Mouse (Mus musculus): Measurements from ENCODE around the gene Dlx3. TPM values are rescaled to one million over a fixed set of nuclear protein-coding genes. Genes with fewer than 3 reads are reported as not detected.

Gene Dlx3
- polyA plus RNA-seq, 1 experiment from 2014 or later = 0.38 TPM

DNA sequence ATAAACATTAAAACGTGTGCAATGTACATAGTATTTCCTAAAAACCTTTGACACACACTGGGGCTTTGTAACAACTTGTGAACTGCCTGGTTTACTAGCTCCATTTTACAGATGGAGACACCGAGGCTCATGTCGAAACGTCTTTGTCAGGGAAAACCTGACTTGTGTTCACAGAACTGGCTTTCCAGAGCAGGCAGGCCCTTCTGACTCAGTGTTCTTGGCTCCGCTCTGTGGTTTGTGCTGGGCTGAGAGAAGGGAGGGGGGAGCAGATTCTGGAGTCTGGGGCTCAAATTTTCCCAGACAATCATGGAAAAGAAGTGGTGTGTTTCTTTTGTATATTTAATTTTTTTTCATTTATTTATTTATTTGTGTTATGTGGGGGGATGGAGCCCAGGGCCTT lies 33.8 kb downstream of the Dlx3 start:
- no peak for ATAC-seq (ENCODE audit: low FRiP score, low TSS enrichment)
- 79% methylated on average over 5 of the region's 5 CpGs for WGBS
- DNase-seq = no peak
- Histone ChIP-seq H3K4me1 (ENCODE audit: control insufficient read depth, insufficient read depth, low read length) (no peaks in the 10 kb centered on the region), H3K36me3 (ENCODE audit: control insufficient read depth, insufficient read depth, low read length) (no peaks in the 10 kb centered on the region), H3K27ac (replicated peaks; ENCODE audit: low read depth, low read length) (no peak overlapping the region), H3K9ac (replicated peaks; ENCODE audit: low read length) (no peak overlapping the region), H3K4me3 (replicated peaks; ENCODE audit: low read depth, low read length) (no peak overlapping the region), H3K9me3 (ENCODE audit: control insufficient read depth, low read length) (no peaks in the 10 kb centered on the region), H3K4me2 (ENCODE audit: low read length) (no peak overlapping the region), H3K27me3 (ENCODE audit: control insufficient read depth, insufficient read depth, low read length) (peaks cover 37% of the 10 kb centered on the region)

DNA sequence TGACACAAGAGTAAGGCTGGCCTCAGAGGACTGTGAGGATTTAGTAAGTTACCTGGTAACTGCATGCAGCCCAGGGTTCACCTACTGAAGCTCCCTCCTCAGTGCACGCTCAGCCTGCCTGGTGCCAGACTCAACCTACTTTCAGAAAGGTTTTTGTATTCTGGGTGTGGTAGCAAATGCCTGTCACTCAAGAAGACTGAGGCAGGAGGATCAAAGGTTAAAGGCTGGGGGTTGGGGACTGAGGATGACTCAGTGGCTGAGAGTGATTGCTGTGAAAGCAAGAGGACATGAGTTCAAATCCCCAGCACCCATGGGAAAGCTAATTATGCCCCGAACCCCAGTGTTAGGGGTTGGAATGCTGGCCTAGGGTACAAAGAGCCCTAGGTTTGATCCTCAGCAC lies 35.6 kb downstream of the Dlx3 start:
- Histone ChIP-seq H3K4me2 (ENCODE audit: low read length) (no peak overlapping the region), H3K27me3 (ENCODE audit: control insufficient read depth, insufficient read depth, low read length) (peaks cover 18% of the 10 kb centered on the region), H3K4me3 (replicated peaks; ENCODE audit: low read depth, low read length) (no peak overlapping the region), H3K36me3 (ENCODE audit: control insufficient read depth, insufficient read depth, low read length) (no peaks in the 10 kb centered on the region), H3K4me1 (ENCODE audit: control insufficient read depth, insufficient read depth, low read length) (no peaks in the 10 kb centered on the region), H3K9me3 (ENCODE audit: control insufficient read depth, low read length) (no peaks in the 10 kb centered on the region), H3K9ac (replicated peaks; ENCODE audit: low read length) (no peak overlapping the region), H3K27ac (replicated peaks; ENCODE audit: low read depth, low read length) (no peak overlapping the region)
- ATAC-seq (ENCODE audit: low FRiP score, low TSS enrichment) = no peak
- WGBS = 79% methylated on average over 2 of the region's 2 CpGs
- DNase-seq = no peak

GRCm38 (mm10) chr11:95157356-95157755 lies 37.4 kb downstream of the Dlx3 start:
- no peak overlapping the region for H3K9ac ChIP-seq (replicated peaks; ENCODE audit: low read length)

DNA sequence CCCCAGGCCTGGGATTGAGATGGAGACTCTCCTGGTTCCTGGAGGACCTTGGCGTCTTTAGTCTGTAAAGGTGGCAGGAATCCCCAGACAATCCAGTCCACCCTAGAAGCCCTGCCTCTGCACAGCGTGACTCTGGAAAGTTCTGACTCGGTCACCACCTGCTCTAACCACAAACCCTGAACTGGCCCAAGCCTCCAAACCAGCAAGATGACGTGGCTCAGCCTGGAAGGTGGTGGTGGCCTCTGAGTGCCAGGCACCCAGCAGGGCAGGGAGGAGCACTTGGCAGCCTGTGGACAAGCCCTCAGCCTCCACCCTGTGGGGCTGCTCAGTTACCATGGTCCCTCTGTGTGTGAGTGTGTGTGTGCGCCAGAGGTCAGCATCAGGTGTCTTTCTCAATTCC lies 38.0 kb downstream of the Dlx3 start:
- Histone ChIP-seq H3K27me3 (ENCODE audit: control insufficient read depth, insufficient read depth, low read length) (no peaks in the 10 kb centered on the region; the same call in 1 of the 2 replicates), H3K36me3 (ENCODE audit: control insufficient read depth, insufficient read depth, low read length) (no peaks in the 10 kb centered on the region), H3K27ac (replicated peaks; ENCODE audit: low read depth, low read length) (no peak overlapping the region), H3K4me1 (ENCODE audit: control insufficient read depth, insufficient read depth, low read length) (no peaks in the 10 kb centered on the region), H3K4me3 (replicated peaks; ENCODE audit: low read depth, low read length) (no peak overlapping the region), H3K9ac (replicated peaks; ENCODE audit: low read length) (no peak overlapping the region), H3K4me2 (ENCODE audit: low read length) (no peak overlapping the region), H3K9me3 (ENCODE audit: control insufficient read depth, low read length) (no peaks in the 10 kb centered on the region)
- 78% methylated on average over 5 of the region's 5 CpGs for WGBS
- DNase-seq = no peak
- ATAC-seq (ENCODE audit: low FRiP score, low TSS enrichment) = no peak

More at GRCm38 (mm10) chr11:95157356-95157755, 37.4 kb downstream of the Dlx3 start:
- 64% methylated on average over 5 of the region's 5 CpGs for WGBS
- no peak for ATAC-seq (ENCODE audit: low FRiP score, low TSS enrichment)
- Histone ChIP-seq H3K36me3 (ENCODE audit: control insufficient read depth, insufficient read depth, low read length) (no peaks in the 10 kb centered on the region), H3K4me3 (replicated peaks; ENCODE audit: low read depth, low read length) (no peak overlapping the region), H3K27me3 (ENCODE audit: control insufficient read depth, insufficient read depth, low read length) (no peaks in the 10 kb centered on the region; the same call in 1 of the 2 replicates), H3K4me1 (ENCODE audit: control insufficient read depth, insufficient read depth, low read length) (no peaks in the 10 kb centered on the region), H3K27ac (replicated peaks; ENCODE audit: low read depth, low read length) (no peak overlapping the region), H3K9me3 (ENCODE audit: control insufficient read depth, low read length) (no peaks in the 10 kb centered on the region), H3K4me2 (ENCODE audit: low read length) (no peak overlapping the region)
- no peak for DNase-seq

GRCm38 (mm10) chr11:95159763-95160371 lies 39.9 kb downstream of the Dlx3 start:
- WGBS = 86% methylated on average over 8 of the region's 8 CpGs
- Histone ChIP-seq H3K9me3 (ENCODE audit: control insufficient read depth, low read length) (no peaks in the 10 kb centered on the region), H3K4me1 (ENCODE audit: control insufficient read depth, insufficient read depth, low read length) (no peaks in the 10 kb centered on the region), H3K36me3 (ENCODE audit: control insufficient read depth, insufficient read depth, low read length) (no peaks in the 10 kb centered on the region), H3K4me2 (ENCODE audit: low read length) (no peak overlapping the region), H3K27me3 (ENCODE audit: control insufficient read depth, insufficient read depth, low read length) (no peaks in the 10 kb centered on the region), H3K9ac (replicated peaks; ENCODE audit: low read length) (no peak overlapping the region), H3K27ac (replicated peaks; ENCODE audit: low read depth, low read length) (no peak overlapping the region), H3K4me3 (replicated peaks; ENCODE audit: low read depth, low read length) (no peak overlapping the region)
- no peak for DNase-seq
- no peak for ATAC-seq (ENCODE audit: low FRiP score, low TSS enrichment)

DNA sequence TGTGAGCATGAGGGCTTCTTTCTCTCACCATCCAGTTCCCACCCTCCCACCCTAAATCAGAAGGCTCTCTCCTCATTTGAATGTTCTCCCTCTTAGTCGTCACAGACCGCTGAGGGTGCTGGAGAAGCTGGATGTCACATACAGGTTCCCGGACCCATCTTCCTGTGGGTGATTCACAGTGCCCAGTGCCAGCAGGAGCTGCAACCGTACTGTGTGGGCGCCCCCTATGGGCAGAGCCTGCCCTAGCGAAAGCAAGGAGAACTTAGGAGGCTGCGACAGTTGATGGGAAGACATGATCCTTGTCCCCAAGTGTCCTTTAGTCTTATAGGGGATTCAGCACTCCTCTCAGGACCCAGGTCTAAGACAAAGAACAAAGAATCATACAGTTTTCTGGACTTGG lies 40.8 kb downstream of the Dlx3 start:
- no peaks in the 10 kb centered on the region for H3K36me3 ChIP-seq (ENCODE audit: control insufficient read depth, insufficient read depth, low read length)
- no peak overlapping the region for H3K27ac ChIP-seq (replicated peaks; ENCODE audit: low read depth, low read length)
- no peak overlapping the region for H3K4me2 ChIP-seq (ENCODE audit: low read length)
- no peaks in the 10 kb centered on the region for H3K9me3 ChIP-seq (ENCODE audit: control insufficient read depth, low read length)
- no peak for DNase-seq
- H3K27me3 ChIP-seq (ENCODE audit: control insufficient read depth, insufficient read depth, low read length) = no peaks in the 10 kb centered on the region
- 44% methylated on average over 7 of the region's 7 CpGs for WGBS
- H3K4me1 ChIP-seq (ENCODE audit: control insufficient read depth, insufficient read depth, low read length) = no peaks in the 10 kb centered on the region
- H3K9ac ChIP-seq (replicated peaks; ENCODE audit: low read length) = no peak overlapping the region
- no peak for ATAC-seq (ENCODE audit: low FRiP score, low TSS enrichment)
- H3K4me3 ChIP-seq (replicated peaks; ENCODE audit: low read depth, low read length) = no peak overlapping the region

DNA sequence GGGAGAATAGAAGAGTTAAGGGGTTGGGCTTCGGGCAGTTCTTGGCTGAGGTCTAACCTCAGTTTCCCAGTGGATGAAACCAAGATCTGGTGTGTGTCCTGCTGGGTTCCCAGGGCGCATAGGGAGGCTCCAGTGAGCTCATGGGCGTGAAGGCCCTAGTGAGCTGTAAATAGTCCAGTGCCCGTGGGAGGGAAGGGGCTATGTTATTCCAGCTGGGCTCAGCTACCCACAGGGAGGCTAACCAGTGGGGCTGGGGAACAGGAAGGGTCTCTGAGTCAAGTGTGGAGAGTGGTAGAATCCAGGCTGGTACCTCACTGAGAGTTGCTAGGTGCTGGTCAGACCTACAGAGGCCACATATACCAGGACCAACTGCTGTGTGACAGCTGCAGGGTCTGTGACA lies 41.8 kb downstream of the Dlx3 start:
- Histone ChIP-seq H3K36me3 (ENCODE audit: control insufficient read depth, insufficient read depth, low read length) (no peaks in the 10 kb centered on the region), H3K27me3 (ENCODE audit: control insufficient read depth, insufficient read depth, low read length) (no peaks in the 10 kb centered on the region), H3K4me2 (ENCODE audit: low read length) (no peak overlapping the region), H3K4me3 (replicated peaks; ENCODE audit: low read depth, low read length) (no peak overlapping the region), H3K9me3 (ENCODE audit: control insufficient read depth, low read length) (no peaks in the 10 kb centered on the region), H3K27ac (replicated peaks; ENCODE audit: low read depth, low read length) (no peak overlapping the region), H3K4me1 (ENCODE audit: control insufficient read depth, insufficient read depth, low read length) (no peaks in the 10 kb centered on the region), H3K9ac (replicated peaks; ENCODE audit: low read length) (no peak overlapping the region)
- WGBS = 80% methylated on average over 4 of the region's 4 CpGs
- DNase-seq (no peak), ATAC-seq (ENCODE audit: low FRiP score, low TSS enrichment) (no peak)

DNA sequence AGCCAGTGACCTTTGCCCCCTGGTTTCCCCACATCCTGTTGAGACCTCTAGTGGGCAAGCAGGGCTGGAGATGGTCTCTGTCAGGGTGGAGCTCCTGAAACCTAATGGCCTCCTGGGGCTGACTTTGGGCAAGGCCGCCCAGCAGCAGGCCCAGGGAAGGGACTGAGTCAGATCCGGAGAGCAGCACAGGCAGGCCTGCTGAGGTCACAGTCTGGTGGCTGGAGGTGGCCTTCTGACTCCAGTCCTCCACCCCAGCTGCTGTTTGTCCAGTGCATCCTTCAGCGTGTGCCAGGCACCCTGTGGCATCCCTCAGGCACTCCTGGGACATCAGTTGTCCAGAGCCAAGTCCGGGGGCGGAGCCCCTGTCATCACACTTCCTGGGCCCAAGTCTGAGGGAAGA lies 45.9 kb downstream of the Dlx3 start:
- ATAC-seq (ENCODE audit: low FRiP score, low TSS enrichment) (no peak), DNase-seq (no peak)
- Histone ChIP-seq H3K27ac (replicated peaks; ENCODE audit: low read depth, low read length) (no peak overlapping the region), H3K36me3 (ENCODE audit: control insufficient read depth, insufficient read depth, low read length) (no peaks in the 10 kb centered on the region), H3K9me3 (ENCODE audit: control insufficient read depth, low read length) (no peaks in the 10 kb centered on the region), H3K4me2 (ENCODE audit: low read length) (no peak overlapping the region), H3K4me3 (replicated peaks; ENCODE audit: low read depth, low read length) (no peak overlapping the region), H3K27me3 (ENCODE audit: control insufficient read depth, insufficient read depth, low read length) (no peaks in the 10 kb centered on the region), H3K4me1 (ENCODE audit: control insufficient read depth, insufficient read depth, low read length) (no peaks in the 10 kb centered on the region), H3K9ac (replicated peaks; ENCODE audit: low read length) (no peak overlapping the region)
- 82% methylated on average over 5 of the region's 5 CpGs for whole genome bisulfite sequencing

Data from midbrain, embryonic 14.5 days (tissue).